Mouse (Mus musculus) hindlimb bud, embryonic 11.5 days (tissue): ENCODE data around the gene Ciao2a.

Experiments used
- DNase-seq: peaks from one replicate; pipeline ENCODE4 v3.0.0-alpha.2; 2012; ENCODE audit warnings: low read depth, low spot score; ENCODE audit errors: extremely low spot score

Ciao2a gene

DNA sequence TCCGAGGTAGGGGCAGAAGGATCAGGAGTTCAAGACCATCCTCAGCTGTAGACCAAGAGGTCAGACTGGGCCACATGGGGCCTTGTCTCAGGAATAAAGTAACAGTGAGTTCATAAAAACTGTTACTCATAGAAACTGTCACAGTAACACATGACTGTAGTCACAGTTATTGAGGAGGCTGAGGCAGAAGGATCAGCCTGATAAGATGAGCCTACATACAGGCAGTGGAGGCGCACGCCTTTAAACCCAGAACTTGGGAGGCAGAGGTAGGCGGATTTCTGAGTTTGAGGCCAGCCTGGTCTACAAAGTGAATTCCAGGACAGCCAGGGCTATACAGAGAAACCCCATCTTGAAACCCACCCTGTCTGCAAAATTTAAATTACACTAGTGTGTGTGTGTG, 6.3 kb upstream of the Ciao2a start:
- no peak for DNase-seq

- no peak for DNase-seq
These were observed 5.5 kb upstream of the Ciao2a start for GRCm38 (mm10) chr9:66120945-66121344.

- no peak for DNase-seq
These were observed 5.0 kb upstream of the Ciao2a start for GRCm38 (mm10) chr9:66121421-66121820.

GRCm38 (mm10) chr9:66123648-66124047, 2.8 kb upstream of the Ciao2a start:
- DNase-seq: no peak

- no peak for DNase-seq
These were observed 2.3 kb upstream of the Ciao2a start for GRCm38 (mm10) chr9:66124111-66124531.

- peak; percentile 82 for DNase-seq
These were observed 1.5 kb upstream of the Ciao2a start for GRCm38 (mm10) chr9:66124681-66125542.

DNA sequence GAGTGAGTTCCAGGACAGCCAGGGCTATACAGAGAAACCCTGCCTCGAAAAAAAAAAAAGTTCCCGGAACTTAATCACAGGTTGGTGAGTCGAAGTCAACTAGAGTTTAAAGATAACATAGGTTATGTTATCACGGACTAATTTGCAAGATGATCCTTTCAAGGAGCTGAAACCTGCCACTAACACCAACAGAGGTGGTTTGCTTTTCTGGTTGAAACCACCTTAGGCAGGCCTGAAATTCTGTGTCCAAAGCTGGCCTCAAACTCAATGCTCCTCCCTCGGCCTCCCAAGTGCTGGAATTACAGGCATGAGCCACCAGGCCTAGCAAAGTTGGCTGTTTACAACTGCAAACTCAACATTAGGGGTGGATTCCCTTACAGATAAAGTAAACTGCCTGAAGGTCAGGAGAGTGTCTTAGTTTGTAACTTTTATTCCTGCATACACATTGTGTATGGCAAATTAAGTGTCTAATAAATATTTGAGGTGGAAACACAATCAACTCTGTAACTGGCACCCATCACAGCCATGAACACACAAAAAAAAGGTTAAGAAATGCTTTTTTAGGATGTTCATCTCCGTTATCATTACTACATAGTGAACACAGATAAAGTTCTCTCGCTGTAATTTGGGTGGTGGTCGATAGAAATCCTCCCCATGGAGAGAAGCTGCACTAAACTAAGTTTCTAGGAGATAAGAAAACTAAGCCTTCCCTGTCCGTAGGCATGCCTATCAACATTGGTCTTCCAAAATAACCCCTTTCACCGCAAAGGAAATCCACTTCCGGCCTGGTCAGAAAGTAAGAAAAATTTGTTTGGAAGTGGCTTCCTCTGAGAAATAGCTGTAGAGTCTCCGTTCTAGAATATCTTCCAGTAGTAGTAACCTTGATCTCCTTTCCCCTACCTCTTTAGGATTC, 612 bp upstream of the Ciao2a start:
- DNase-seq: no peak

GRCm38 (mm10) chr9:66127193-66127546, 759 bp downstream of the Ciao2a start:
- no peak for DNase-seq

DNA sequence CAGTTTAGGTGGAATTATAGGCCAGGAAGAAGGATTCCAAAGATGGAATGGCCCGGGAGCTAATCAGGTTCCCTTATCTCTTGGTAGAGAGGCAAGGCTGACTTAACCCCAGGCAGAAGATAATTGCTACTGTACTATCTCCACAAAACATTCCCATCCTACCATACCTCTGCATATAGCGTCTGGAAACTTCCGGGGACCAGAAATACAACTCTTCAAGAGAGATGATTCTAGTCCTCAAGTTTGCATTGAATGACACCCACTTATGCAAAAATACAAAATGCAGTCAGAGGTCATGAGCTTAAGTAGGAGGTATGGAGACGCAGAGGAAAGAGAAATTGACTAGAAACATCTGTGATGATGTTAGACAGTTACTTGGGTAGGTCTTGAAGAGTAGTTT, 1.5 kb downstream of the Ciao2a start:
- DNase-seq: no peak

GRCm38 (mm10) chr9:66131466-66131865, 5.1 kb downstream of the Ciao2a start:
- DNase-seq: no peak

GRCm38 (mm10) chr9:66135967-66136366, 9.6 kb downstream of the Ciao2a start:
- DNase-seq: no peak

- no peak for DNase-seq
These were observed 11.8 kb downstream of the Ciao2a start for GRCm38 (mm10) chr9:66138193-66138592.

DNA sequence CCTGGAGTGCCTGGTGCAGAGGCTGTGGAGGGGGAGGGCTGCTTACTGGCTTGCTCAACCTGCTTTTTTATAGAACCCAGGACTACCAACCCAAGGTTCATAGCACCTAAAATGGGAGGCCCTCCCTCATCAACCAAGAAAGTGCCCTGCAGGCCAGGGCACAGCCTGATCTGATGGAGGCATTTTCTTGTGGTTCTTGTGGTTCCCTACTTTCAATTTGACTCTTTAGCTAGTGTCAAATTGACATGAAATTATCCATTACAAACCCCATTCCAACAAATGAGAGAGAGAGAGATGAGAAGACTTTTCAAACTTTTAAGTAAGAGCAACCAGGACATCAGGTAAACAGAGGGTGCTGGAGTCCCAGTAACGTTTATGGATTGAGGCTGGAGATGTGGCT, 15.9 kb downstream of the Ciao2a start:
- no peak for DNase-seq

DNA sequence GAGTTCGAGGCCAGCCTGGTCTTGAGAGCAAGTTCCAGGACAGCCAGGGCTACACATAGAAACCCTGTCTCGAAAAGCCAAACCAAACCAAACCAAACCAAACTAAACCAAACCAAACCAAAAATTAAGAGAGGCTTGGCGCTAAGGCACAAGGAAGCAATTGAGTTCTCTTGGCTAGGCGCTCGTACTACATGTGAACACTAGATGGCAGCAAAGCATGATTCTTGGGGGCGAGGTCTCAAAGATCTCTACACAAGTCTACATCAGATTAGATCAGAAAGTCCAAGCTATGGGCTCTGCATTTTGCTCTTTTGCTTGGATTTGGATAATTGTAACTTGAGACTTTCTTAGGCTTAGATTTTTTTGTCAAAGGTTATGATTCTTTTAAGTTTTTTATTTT, 17.8 kb downstream of the Ciao2a start:
- DNase-seq: peak; percentile 49

- DNase-seq: no peak
These were observed 19.7 kb downstream of the Ciao2a start for GRCm38 (mm10) chr9:66146141-66146540.

GRCm38 (mm10) chr9:66152011-66152410, 25.6 kb downstream of the Ciao2a start:
- DNase-seq: no peak

DNA sequence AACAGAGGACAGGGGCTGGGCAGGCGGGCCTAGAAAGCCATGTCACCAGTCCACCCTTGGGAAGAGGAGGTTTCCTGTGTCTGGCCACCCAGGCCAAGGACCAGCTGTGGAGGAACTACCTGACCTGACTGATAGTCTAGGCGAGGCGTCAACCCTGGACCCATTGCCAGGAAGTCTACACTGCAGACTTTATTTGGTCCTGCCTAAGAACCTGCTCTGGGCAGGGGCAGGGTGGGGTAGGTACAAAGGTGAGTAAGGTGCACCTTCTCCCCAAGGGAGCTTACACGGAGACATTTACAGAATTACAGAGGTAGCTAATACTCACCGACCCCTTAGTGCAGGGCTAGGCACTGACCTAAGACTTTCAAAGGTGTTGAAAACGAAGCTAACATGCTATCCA, 27.2 kb downstream of the Ciao2a start:
- no peak for DNase-seq

GRCm38 (mm10) chr9:66154013-66154412, 27.6 kb downstream of the Ciao2a start:
- no peak for DNase-seq

GRCm38 (mm10) chr9:66155534-66155933, 29.1 kb downstream of the Ciao2a start:
- DNase-seq: no peak

GRCm38 (mm10) chr9:66157958-66158830, 31.8 kb downstream of the Ciao2a start, which contains the start of gene Dapk2:
TSS of gene Dapk2 (plus strand) at chr9:66158223.
- peak; percentile 16 for DNase-seq

- DNase-seq: no peak
These were observed 32.5 kb downstream of the Ciao2a start for GRCm38 (mm10) chr9:66158885-66159430.
